Comparison of ENCODE assay signal across 9 mouse cellular contexts in the genomic region with DNA sequence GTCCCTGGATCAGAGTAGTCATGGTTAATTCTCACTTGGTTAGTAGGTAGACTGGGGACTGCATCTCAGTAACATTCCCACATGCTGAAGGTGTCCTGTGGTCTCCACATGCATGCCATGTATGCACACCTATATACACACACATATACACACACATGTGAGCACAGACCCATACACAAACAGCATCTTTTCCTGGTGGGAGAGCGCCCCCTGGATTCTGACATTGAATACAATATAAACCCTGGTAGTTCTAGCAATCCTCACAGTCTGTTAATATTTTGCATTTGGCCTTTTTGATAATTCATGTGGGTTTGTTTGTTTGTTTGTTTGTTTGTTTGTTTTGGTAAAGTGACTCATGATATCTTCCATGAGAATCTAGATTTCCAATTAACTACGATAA.
DNase-seq lines count a peak whose midpoint lies in the region; ATAC-seq and TF ChIP-seq lines count a peak whose summit lies in the region.
"Had no signal": no experiment of that assay in that cellular context is flagged by ENCODE, and none has a peak within 500 bp of the region (broad histone marks: within the 10 kb centered on the region; RNA-seq: fewer than 3 reads in every experiment).

No protein-coding gene starts in this region.

- H3K27ac ChIP-seq in kidney, adult 2 months (ENCODE audit: insufficient read depth, low read depth, low read length) = no peak overlapping the region
- no peak overlapping the region for H3K27ac ChIP-seq in kidney, embryonic 15.5 days
- H3K27ac ChIP-seq in thymus, adult 2 months (ENCODE audit: control insufficient read depth, insufficient read depth, low read length) = no peak overlapping the region
- no peak overlapping the region for H3K27ac ChIP-seq in hindbrain, embryonic 13.5 days
- H3K27ac ChIP-seq: stomach, embryonic 15.5 days had no signal

- H3K36me3 ChIP-seq in kidney, adult 2 months (ENCODE audit: control insufficient read depth, insufficient read depth, low read length) = no peaks in the 10 kb centered on the region
- peaks cover 5% of the 10 kb centered on the region; the same call in 1 of the 2 replicates for H3K36me3 ChIP-seq in kidney, embryonic 15.5 days
- H3K36me3 ChIP-seq in thymus, adult 2 months (ENCODE audit: control insufficient read depth, insufficient read depth, low read length) = no peaks in the 10 kb centered on the region
- H3K36me3 ChIP-seq in hindbrain, embryonic 13.5 days = no peaks in the 10 kb centered on the region
- H3K36me3 ChIP-seq: stomach, embryonic 15.5 days had no signal

- H3K4me3 ChIP-seq in kidney, adult 2 months (ENCODE audit: insufficient read depth, low read depth, low read length) = no peak overlapping the region
- no peak overlapping the region for H3K4me3 ChIP-seq in kidney, embryonic 15.5 days (replicated peaks)
- H3K4me3 ChIP-seq in thymus, adult 2 months (ENCODE audit: control insufficient read depth, insufficient read depth, low read length) = no peak overlapping the region
- no peak overlapping the region for H3K4me3 ChIP-seq in hindbrain, embryonic 13.5 days
- H3K4me3 ChIP-seq: stomach, embryonic 15.5 days had no signal

- TF ChIP-seq POLR2A in kidney, adult 2 months (IDR thresholded peaks at IDR 0.05; ENCODE audit: low read depth, low read length) = no peak
- TF ChIP-seq POLR2A in thymus, adult 2 months (IDR thresholded peaks at IDR 0.05; ENCODE audit: control insufficient read depth, extremely low read depth, insufficient read depth, low read length, poor library complexity) = no peak

- no peaks in the 10 kb centered on the region for H3K9me3 ChIP-seq in kidney, embryonic 15.5 days (replicated peaks)
- no peaks in the 10 kb centered on the region for H3K9me3 ChIP-seq in hindbrain, embryonic 13.5 days
- H3K9me3 ChIP-seq: stomach, embryonic 15.5 days had no signal

- H3K4me2 ChIP-seq in kidney, embryonic 15.5 days = no peak overlapping the region
- H3K4me2 ChIP-seq in hindbrain, embryonic 13.5 days = no peak overlapping the region
- H3K4me2 ChIP-seq: stomach, embryonic 15.5 days had no signal

- 80% methylated on average over 2 of the region's 2 CpGs for WGBS in kidney, adult 2 months
- 74% methylated on average over 2 of the region's 2 CpGs for WGBS in kidney, embryonic 15.5 days
- 90% methylated on average over 2 of the region's 2 CpGs for WGBS in thymus, adult 2 months
- 82% methylated on average over 2 of the region's 2 CpGs for WGBS in hindbrain, embryonic 13.5 days

- TF ChIP-seq CTCF in kidney, adult 2 months (conservative IDR thresholded peaks at IDR 0.05; ENCODE audit: insufficient read depth, insufficient read length, low read depth, low read length) = peak; percentile 47
- no peak for TF ChIP-seq CTCF in thymus, adult 2 months (IDR thresholded peaks at IDR 0.05; ENCODE audit: borderline replicate concordance, control insufficient read depth, extremely low read depth, insufficient read depth, low read length, poor library complexity)

- ATAC-seq in kidney, embryonic 15.5 days (replicated peaks; ENCODE audit: low FRiP score) = no peak
- no peak for ATAC-seq in hindbrain, embryonic 13.5 days (ENCODE audit: low FRiP score)

- no peaks in the 10 kb centered on the region for H3K27me3 ChIP-seq in kidney, adult 2 months (replicated peaks; ENCODE audit: control insufficient read depth, insufficient read depth, low read length)
- H3K27me3 ChIP-seq in kidney, embryonic 15.5 days = no peaks in the 10 kb centered on the region
- no peaks in the 10 kb centered on the region for H3K27me3 ChIP-seq in thymus, adult 2 months (ENCODE audit: control insufficient read depth, insufficient read depth, low read length)
- 0 out of 2 replicates have a peak, but pooled peaks cover 10% of the 10 kb centered on the region for H3K27me3 ChIP-seq in hindbrain, embryonic 13.5 days
- H3K27me3 ChIP-seq: stomach, embryonic 15.5 days had no signal

- DNase-seq in kidney, adult 2 months = peak; percentile 54
- DNase-seq in CD8-positive naive resting alpha-beta T cell, adult 2 months (ENCODE audit: low read depth in 2 of 2, low spot score in 2 of 2) = peak; percentile 42 to 60
- DNase-seq in adrenal gland, postnatal 25 days = peak; percentile 70
- DNase-seq in kidney, postnatal 4 days = peak; percentile 59 to 66
- peak; percentile 70 for DNase-seq in thymus, adult 2 months
- DNase-seq in cerebellum, adult 11 months = no peak

- no peaks in the 10 kb centered on the region for H3K4me1 ChIP-seq in kidney, adult 2 months (ENCODE audit: control insufficient read depth, insufficient read depth, low read length)
- H3K4me1 ChIP-seq in kidney, embryonic 15.5 days = no peaks in the 10 kb centered on the region
- no peaks in the 10 kb centered on the region for H3K4me1 ChIP-seq in thymus, adult 2 months (replicated peaks; ENCODE audit: control insufficient read depth, insufficient read depth, low read length)
- H3K4me1 ChIP-seq in hindbrain, embryonic 13.5 days (replicated peaks) = peaks cover 29% of the 10 kb centered on the region
- H3K4me1 ChIP-seq: stomach, embryonic 15.5 days had no signal

- H3K9ac ChIP-seq in kidney, embryonic 15.5 days = no peak overlapping the region
- H3K9ac ChIP-seq in hindbrain, embryonic 13.5 days = no peak overlapping the region
- H3K9ac ChIP-seq: stomach, embryonic 15.5 days had no signal
